Mouse (Mus musculus): ENCODE measurements at regions not wholly inside any gene's neighbourhood (a gene's known extent, or its start where the extent isn't known, plus 50 kb on each side); places are given as distances from the start of the nearest gene placed in this dataset.

DNA sequence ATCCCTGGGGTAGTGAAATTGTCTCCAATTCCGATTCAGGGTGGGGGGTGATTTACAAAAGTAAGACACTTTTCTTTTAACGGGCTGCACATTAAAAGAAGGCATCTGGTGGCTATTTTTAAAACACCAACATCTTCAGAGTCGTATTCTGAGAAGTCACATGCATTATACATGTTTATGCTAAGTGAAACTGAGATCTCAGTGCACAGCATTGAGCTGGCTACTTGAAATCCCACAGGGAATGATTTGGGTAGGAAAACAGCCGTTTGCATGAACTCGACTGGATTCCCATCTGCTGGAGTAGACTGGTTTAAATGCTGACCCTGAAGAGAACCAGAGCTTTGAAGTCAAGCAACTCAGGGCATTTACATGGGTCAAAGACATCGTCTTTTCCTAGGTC is 84.0 kb upstream of the Slc28a3 start:
- no peaks in the 10 kb centered on the region for H3K27me3 ChIP-seq (ENCODE audit: control insufficient read depth, insufficient read depth, low read length)
- no peak overlapping the region for H3K4me2 ChIP-seq (ENCODE audit: low read depth, low read length, severe bottlenecking)
- no peak overlapping the region for H3K9ac ChIP-seq (ENCODE audit: low read length)
- no peaks in the 10 kb centered on the region for H3K9me3 ChIP-seq (ENCODE audit: control insufficient read depth, low read length)
- H3K36me3 ChIP-seq (ENCODE audit: control insufficient read depth, insufficient read depth, low read length) = no peaks in the 10 kb centered on the region
- H3K4me1 ChIP-seq (replicated peaks; ENCODE audit: control insufficient read depth, insufficient read depth, low read length) = no peaks in the 10 kb centered on the region; the same call in 1 of the 2 replicates
- H3K4me3 ChIP-seq (ENCODE audit: low read depth, low read length) = no peak overlapping the region
- ATAC-seq (replicated peaks; ENCODE audit: low FRiP score) (no peak), DNase-seq (ENCODE audit: low spot score) (no peak)
- 69% methylated on average over 6 of the region's 6 CpGs for WGBS
- no peak overlapping the region for H3K27ac ChIP-seq (ENCODE audit: low read depth, low read length)

DNA sequence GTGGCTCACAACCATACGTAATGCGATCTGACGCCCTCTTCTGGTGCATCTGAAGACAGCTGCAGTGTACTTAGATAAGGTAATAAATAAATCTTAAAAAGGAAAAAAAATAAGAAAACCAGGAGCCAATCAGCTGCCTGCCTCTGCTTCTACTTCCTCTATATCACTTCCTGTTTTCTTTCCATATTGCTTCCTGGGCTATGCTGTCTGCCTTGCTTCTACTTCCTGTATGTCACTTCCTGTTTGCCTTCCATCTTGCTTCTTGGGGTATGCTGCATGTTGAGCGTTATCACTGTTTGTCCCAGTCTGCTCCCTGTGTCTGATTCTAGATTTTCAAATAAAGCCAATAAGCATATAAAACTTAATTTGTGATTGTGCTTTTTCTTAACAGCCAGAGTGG is 85.3 kb upstream of the Slc28a3 start:
- Histone ChIP-seq H3K4me1 (replicated peaks; ENCODE audit: control insufficient read depth, insufficient read depth, low read length) (no peaks in the 10 kb centered on the region; the same call in 1 of the 2 replicates), H3K4me3 (ENCODE audit: low read depth, low read length) (no peak overlapping the region), H3K9me3 (ENCODE audit: control insufficient read depth, low read length) (no peaks in the 10 kb centered on the region), H3K36me3 (ENCODE audit: control insufficient read depth, insufficient read depth, low read length) (no peaks in the 10 kb centered on the region), H3K27ac (ENCODE audit: low read depth, low read length) (no peak overlapping the region), H3K4me2 (ENCODE audit: low read depth, low read length, severe bottlenecking) (no peak overlapping the region), H3K9ac (ENCODE audit: low read length) (no peak overlapping the region), H3K27me3 (ENCODE audit: control insufficient read depth, insufficient read depth, low read length) (no peaks in the 10 kb centered on the region)
- 90% methylated on average over 4 of the region's 4 CpGs for WGBS
- no peak for ATAC-seq (replicated peaks; ENCODE audit: low FRiP score)
- no peak for DNase-seq (ENCODE audit: low spot score)

DNA sequence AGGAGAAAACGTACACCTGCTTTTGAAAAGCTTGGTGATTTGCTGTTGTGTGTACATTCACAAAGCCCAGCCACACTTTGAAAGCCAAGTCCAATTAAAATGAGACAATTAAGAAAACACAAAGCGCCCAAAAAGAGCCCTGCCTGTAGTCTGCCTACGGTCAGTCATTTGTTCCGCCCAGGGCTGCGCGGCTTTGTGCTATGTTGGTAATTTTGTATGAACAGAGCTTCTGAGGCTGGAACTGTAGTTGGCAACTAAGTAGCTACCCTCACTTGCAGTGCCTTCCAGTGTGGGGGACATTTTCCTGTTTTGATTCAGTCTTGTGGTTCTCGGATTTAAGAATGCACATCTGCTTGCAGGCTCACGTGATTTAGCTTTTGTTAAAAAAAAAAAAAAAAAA is 89.3 kb upstream of the Slc28a3 start:
- 54% methylated on average over 8 of the region's 8 CpGs for WGBS
- Histone ChIP-seq H3K4me2 (ENCODE audit: low read depth, low read length, severe bottlenecking) (no peak overlapping the region), H3K27me3 (ENCODE audit: control insufficient read depth, insufficient read depth, low read length) (no peaks in the 10 kb centered on the region), H3K4me3 (ENCODE audit: low read depth, low read length) (no peak overlapping the region), H3K4me1 (replicated peaks; ENCODE audit: control insufficient read depth, insufficient read depth, low read length) (no peaks in the 10 kb centered on the region), H3K9me3 (ENCODE audit: control insufficient read depth, low read length) (no peaks in the 10 kb centered on the region), H3K9ac (ENCODE audit: low read length) (no peak overlapping the region), H3K27ac (ENCODE audit: low read depth, low read length) (no peak overlapping the region), H3K36me3 (ENCODE audit: control insufficient read depth, insufficient read depth, low read length) (no peaks in the 10 kb centered on the region)
- peak; percentile 71 for DNase-seq (ENCODE audit: low spot score)
- ATAC-seq (replicated peaks; ENCODE audit: low FRiP score) = 0 out of 2 replicates have a peak, but pooled peaks have one; percentile 65

DNA sequence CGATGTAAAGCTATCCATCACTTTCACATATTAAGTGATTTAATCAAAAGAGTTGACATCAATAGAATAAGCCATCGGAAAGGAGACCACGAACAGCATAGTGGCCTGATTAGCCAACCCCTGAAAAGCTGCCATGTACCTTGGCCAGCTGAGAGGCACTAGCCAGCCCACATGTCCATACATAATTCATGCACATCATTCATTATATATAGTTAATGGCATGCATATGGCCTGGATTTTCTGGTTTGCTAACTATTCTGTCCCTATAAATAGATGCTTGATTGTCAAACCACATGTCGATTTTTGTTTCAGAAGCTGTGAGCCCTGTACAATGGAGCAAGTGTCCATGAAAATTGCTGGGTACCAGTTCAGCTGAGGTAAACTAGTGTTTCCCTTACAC is 93.5 kb upstream of the Slc28a3 start:
- no peak for ATAC-seq (replicated peaks; ENCODE audit: low FRiP score)

DNA sequence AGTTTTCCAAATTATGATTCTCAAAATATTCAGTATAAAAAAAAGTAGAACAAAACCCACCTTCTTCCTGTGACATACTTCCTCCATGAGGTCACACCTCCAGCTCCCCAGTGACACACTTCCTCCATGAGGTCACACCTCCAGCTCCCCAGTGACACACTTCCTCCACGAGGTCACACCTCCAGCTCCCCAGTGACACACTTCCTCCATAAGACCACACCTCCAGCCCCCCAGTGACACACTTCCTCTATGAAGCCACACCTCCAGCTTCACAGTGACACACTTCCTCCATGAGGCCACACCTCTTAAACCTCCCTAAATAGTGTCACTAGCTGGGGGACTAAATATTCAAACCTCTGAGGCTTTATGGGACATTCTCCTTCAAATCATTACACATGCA is 89.8 kb upstream of the Ntrk2 start:
- H3K27ac ChIP-seq (ENCODE audit: low read depth, low read length) = no peak overlapping the region
- no peaks in the 10 kb centered on the region for H3K27me3 ChIP-seq (ENCODE audit: control insufficient read depth, insufficient read depth, low read length)
- no peaks in the 10 kb centered on the region for H3K4me1 ChIP-seq (replicated peaks; ENCODE audit: control insufficient read depth, insufficient read depth, low read length)
- no peaks in the 10 kb centered on the region for H3K36me3 ChIP-seq (ENCODE audit: control insufficient read depth, insufficient read depth, low read length)
- no peak overlapping the region for H3K9ac ChIP-seq (ENCODE audit: low read length)
- no peak overlapping the region for H3K4me2 ChIP-seq (ENCODE audit: low read depth, low read length, severe bottlenecking)
- H3K9me3 ChIP-seq (ENCODE audit: control insufficient read depth, low read length) = no peaks in the 10 kb centered on the region
- no peak overlapping the region for H3K4me3 ChIP-seq (ENCODE audit: low read depth, low read length)
- 70% methylated on average over 1 of the region's 1 CpGs for WGBS
- ATAC-seq (replicated peaks; ENCODE audit: low FRiP score) (no peak), DNase-seq (ENCODE audit: low spot score) (no peak)

More for the DNA sequence above, 93.5 kb upstream of the Slc28a3 start:
- Histone ChIP-seq H3K9me3 (ENCODE audit: control insufficient read depth, low read length) (no peaks in the 10 kb centered on the region), H3K9ac (ENCODE audit: low read length) (no peak overlapping the region), H3K4me3 (ENCODE audit: low read depth, low read length) (no peak overlapping the region), H3K4me2 (ENCODE audit: low read depth, low read length, severe bottlenecking) (no peak overlapping the region), H3K4me1 (replicated peaks; ENCODE audit: control insufficient read depth, insufficient read depth, low read length) (no peaks in the 10 kb centered on the region), H3K27ac (ENCODE audit: low read depth, low read length) (no peak overlapping the region), H3K27me3 (ENCODE audit: control insufficient read depth, insufficient read depth, low read length) (no peaks in the 10 kb centered on the region), H3K36me3 (ENCODE audit: control insufficient read depth, insufficient read depth, low read length) (no peaks in the 10 kb centered on the region)
- no peak for DNase-seq (ENCODE audit: low spot score)
- WGBS = 61% methylated on average over 4 of the region's 4 CpGs

DNA sequence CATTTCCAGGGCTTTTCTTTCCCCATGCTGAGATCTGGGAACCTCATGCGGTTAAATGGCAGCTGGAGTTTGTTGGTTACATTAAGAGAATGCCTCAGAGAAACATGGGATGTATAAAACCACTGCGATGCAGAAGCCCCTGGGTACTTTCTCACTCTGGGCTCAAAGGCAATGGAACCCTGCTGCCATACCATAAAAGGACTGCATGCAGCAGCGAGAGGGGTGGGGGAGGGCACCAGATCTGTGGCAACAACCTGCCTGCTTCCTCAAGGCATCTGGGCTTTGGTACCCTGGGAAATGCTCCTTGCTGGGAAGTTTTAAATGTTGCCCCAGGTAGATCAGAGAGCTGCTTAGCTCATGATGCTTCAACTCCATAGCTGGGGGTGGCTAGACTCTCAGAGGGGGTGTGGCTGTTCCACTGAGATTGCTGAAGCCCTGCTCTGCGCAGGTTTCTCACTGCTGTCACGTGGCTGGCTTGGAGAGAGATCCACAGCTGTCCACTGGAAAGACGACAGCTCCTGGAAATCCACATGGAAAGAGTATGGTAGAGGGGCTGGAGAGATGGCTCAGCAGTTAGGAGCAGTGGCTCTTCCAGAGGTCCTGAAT is 75.8 kb upstream of the Ntrk2 start:
- DNase-seq (ENCODE audit: low spot score) = no peak
- Histone ChIP-seq H3K4me2 (ENCODE audit: low read depth, low read length, severe bottlenecking) (no peak overlapping the region), H3K9ac (ENCODE audit: low read length) (no peak overlapping the region), H3K27me3 (ENCODE audit: control insufficient read depth, insufficient read depth, low read length) (no peaks in the 10 kb centered on the region), H3K4me1 (replicated peaks; ENCODE audit: control insufficient read depth, insufficient read depth, low read length) (peaks cover 5% of the 10 kb centered on the region; the same call in 1 of the 2 replicates), H3K36me3 (ENCODE audit: control insufficient read depth, insufficient read depth, low read length) (no peaks in the 10 kb centered on the region), H3K9me3 (ENCODE audit: control insufficient read depth, low read length) (no peaks in the 10 kb centered on the region), H3K4me3 (ENCODE audit: low read depth, low read length) (no peak overlapping the region), H3K27ac (ENCODE audit: low read depth, low read length) (no peak overlapping the region)
- WGBS = 23% methylated on average over 6 of the region's 6 CpGs
- no peak for ATAC-seq (replicated peaks; ENCODE audit: low FRiP score)

DNA sequence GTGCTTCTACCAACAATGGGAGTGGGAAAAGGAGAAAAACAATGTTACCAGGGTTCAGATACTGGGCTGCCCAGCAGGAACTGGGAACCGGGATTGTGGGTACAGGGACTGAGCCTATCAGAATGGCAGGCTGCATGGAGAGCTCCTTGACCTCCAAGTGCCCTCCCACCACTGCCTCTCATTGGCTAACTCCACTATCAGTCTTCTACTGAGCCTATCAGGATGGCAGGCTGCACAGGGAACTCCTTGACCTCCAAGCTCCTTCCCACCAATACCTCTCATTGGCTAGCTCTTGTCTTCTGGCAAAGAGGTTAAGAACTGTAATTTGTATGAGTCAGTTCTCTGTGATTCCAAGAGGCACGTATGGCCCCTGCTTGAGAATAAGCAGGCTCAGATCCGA is 73.6 kb upstream of the Ntrk2 start:
- ATAC-seq (replicated peaks; ENCODE audit: low FRiP score) = no peak
- no peak overlapping the region for H3K4me3 ChIP-seq (ENCODE audit: low read depth, low read length)
- WGBS = 87% methylated on average over 3 of the region's 3 CpGs

DNA sequence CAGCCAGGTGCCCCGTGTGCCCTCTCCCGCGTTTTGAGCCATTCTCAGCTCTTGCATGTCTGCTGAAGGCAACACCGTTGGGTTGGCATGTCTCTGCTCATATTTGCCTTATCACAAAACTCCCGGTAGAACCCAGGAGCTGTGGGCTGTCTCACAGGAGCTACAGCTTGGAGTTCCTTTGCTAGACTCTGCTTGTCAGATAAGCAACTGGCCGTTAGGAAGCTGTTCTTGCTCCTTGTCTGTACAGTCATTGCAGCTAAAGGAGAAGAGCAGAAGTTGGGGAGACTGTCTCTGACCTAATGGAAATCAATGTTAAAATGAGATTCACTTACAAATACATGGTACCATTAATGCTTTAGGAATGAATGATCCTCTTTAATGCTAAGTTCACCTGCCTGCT is 72.8 kb upstream of the Ntrk2 start:
- H3K9me3 ChIP-seq (ENCODE audit: control insufficient read depth, low read length) = no peaks in the 10 kb centered on the region
- no peak overlapping the region for H3K9ac ChIP-seq (ENCODE audit: low read length)
- 93% methylated on average over 6 of the region's 6 CpGs for WGBS
- H3K4me1 ChIP-seq (replicated peaks; ENCODE audit: control insufficient read depth, insufficient read depth, low read length) = peaks cover 5% of the 10 kb centered on the region; the same call in 1 of the 2 replicates
- no peak for ATAC-seq (replicated peaks; ENCODE audit: low FRiP score)
- DNase-seq (ENCODE audit: low spot score) = no peak
- H3K27me3 ChIP-seq (ENCODE audit: control insufficient read depth, insufficient read depth, low read length) = no peaks in the 10 kb centered on the region
- no peak overlapping the region for H3K27ac ChIP-seq (ENCODE audit: low read depth, low read length)
- H3K4me2 ChIP-seq (ENCODE audit: low read depth, low read length, severe bottlenecking) = no peak overlapping the region
- H3K4me3 ChIP-seq (ENCODE audit: low read depth, low read length) = no peak overlapping the region
- H3K36me3 ChIP-seq (ENCODE audit: control insufficient read depth, insufficient read depth, low read length) = no peaks in the 10 kb centered on the region

More for the DNA sequence above, 73.6 kb upstream of the Ntrk2 start:
- Histone ChIP-seq H3K9me3 (ENCODE audit: control insufficient read depth, low read length) (no peaks in the 10 kb centered on the region), H3K9ac (ENCODE audit: low read length) (no peak overlapping the region), H3K27me3 (ENCODE audit: control insufficient read depth, insufficient read depth, low read length) (no peaks in the 10 kb centered on the region), H3K4me1 (replicated peaks; ENCODE audit: control insufficient read depth, insufficient read depth, low read length) (peaks cover 5% of the 10 kb centered on the region; the same call in 1 of the 2 replicates), H3K36me3 (ENCODE audit: control insufficient read depth, insufficient read depth, low read length) (no peaks in the 10 kb centered on the region), H3K27ac (ENCODE audit: low read depth, low read length) (no peak overlapping the region), H3K4me2 (ENCODE audit: low read depth, low read length, severe bottlenecking) (no peak overlapping the region)
- DNase-seq (ENCODE audit: low spot score) = no peak

DNA sequence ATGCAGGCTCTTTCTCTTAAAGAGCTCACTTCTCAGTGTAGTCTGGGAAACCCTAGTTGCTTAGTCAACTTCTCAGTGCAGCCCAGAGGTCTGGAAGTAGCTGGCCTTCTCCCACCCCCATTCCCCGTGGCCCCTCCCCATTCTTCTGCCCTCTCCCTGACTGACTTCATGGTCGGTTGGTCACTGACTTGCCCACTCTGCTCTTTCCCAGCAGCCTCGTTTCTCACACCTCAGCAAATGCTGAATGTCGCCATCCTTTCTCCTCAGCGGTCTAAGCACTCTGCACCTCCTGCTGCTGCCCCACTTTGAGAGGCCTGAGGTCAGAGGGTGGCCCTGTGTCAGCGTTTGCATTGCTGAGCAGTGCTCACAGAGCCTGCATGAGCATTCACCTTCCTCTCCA is 70.8 kb upstream of the Ntrk2 start:
- no peak for DNase-seq (ENCODE audit: low spot score)
- WGBS = 13% methylated on average over 6 of the region's 6 CpGs
- no peak for ATAC-seq (replicated peaks; ENCODE audit: low FRiP score)
- Histone ChIP-seq H3K27me3 (ENCODE audit: control insufficient read depth, insufficient read depth, low read length) (no peaks in the 10 kb centered on the region), H3K27ac (ENCODE audit: low read depth, low read length) (no peak overlapping the region), H3K4me2 (ENCODE audit: low read depth, low read length, severe bottlenecking) (no peak overlapping the region), H3K9me3 (ENCODE audit: control insufficient read depth, low read length) (no peaks in the 10 kb centered on the region), H3K36me3 (ENCODE audit: control insufficient read depth, insufficient read depth, low read length) (no peaks in the 10 kb centered on the region), H3K4me1 (replicated peaks; ENCODE audit: control insufficient read depth, insufficient read depth, low read length) (peaks cover 3% of the 10 kb centered on the region; the same call in 1 of the 2 replicates), H3K9ac (ENCODE audit: low read length) (no peak overlapping the region), H3K4me3 (ENCODE audit: low read depth, low read length) (no peak overlapping the region)

All from forebrain, embryonic 11.5 days (tissue).